Mouse (Mus musculus) lung, postnatal 10 days (tissue): Measurements from ENCODE around the gene Defb29.

Experiments
- DNase-seq: peaks from one replicate; pipeline ENCODE4 v3.0.0; 2021

Gene Defb29

DNA sequence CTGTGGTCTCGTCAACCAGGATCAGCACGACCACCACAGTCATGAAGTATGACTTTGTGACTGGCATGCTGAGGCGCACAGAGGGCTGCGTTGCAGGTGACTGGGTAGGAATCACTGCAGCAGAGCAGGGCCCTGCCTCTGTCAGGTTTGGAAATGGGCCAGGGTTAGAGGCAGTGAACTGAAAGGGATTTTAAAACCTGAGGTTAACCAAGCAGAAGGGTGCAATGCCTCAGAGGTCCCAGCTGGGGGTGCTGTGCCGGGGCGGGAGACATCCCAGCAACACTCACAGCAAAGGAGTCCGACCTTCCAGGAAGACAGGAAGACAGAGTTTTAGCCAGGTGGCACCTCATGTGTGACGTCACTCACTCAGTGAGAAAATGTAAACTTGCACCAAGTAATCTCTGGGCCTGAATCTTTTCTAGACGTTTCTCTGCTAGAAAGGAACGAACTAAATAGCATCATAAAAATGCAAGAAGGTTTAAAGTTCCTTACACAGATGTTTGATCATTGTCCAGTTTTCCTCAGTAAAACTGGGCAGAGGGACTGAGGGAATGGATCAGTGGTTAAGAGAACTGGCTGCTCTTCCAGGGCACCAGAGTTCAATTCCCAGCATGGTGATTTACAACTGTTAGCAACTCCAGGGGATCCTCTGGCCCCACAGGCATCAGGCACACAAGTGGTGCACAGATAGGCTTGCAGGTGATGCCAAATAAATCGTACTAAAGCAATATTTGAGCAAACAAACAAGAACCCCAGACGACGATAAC, at the start of gene Defb29:
Gene Defb29, minus strand, starts transcription at position 155 of the 767 bp plus-strand sequence.
- no peak for DNase-seq

DNA sequence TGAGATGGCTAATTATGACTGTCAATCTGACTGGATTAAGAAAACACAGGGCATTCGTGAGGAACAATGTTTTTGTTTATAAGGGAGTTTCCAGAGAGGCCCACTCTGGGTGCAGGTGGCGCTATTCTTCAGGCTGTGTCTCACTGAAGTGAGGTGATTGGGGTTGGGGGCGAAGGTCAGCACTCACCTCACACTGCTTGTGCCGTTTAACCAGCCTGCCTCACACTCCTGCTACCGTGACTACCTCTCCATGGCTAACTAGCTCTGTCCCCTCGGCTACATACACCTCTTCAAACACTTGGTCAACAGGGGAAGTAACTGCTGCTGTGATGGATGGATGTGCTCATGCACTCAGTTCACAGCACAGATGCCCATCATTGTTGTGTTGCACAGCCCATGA, 49.1 kb upstream of the Defb29 start:
- DNase-seq = no peak

DNA sequence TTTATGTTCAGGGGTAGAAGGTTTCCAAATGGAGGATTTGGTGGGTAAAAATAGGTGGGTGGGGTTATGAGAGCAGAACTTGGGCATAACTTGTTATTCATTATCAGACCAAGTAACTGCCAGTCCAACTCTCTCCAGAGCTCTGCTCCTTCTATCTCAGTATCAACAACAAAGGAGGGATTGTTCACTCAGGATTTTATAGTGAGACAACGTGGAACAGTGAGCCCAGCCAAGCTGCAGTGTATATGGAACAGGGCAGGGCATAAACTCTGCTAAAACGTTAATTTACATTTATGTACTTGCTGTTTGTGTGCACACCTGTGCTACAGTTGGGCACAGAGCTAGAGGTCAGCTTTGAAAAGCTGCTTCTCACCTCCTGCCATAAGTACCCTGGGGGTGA, 48.6 kb upstream of the Defb29 start:
- DNase-seq = no peak

DNA sequence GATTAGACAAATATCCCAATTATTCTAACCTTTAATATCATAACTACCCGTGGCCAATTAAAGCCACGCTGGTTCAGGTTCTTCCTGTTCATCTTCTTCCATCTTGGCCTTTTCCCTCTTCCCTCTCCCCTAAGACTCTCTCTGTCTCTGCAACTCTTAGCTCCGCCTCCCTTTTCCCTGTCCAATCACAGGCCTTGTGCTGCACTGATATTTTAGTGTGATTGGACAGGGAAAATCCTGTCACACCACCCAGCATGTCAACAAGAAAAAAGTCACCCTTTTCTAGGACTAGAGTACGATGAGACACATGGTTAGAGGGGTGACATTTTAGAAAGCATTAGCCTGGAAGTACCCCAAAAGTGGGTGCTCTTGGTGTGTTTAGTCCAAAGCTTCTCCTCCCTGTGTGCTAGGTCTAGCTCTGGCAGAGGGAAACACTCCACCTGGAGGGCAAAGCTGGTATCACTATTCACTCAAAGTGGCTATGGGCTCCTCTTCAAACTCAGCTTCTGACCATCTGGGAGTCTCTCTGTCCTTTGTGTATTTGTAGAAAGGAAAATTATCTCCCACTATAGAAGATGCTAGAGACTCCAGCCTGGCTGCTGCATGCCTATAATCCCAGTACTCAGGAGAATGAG, 47.1 kb upstream of the Defb29 start:
- no peak for DNase-seq

DNA sequence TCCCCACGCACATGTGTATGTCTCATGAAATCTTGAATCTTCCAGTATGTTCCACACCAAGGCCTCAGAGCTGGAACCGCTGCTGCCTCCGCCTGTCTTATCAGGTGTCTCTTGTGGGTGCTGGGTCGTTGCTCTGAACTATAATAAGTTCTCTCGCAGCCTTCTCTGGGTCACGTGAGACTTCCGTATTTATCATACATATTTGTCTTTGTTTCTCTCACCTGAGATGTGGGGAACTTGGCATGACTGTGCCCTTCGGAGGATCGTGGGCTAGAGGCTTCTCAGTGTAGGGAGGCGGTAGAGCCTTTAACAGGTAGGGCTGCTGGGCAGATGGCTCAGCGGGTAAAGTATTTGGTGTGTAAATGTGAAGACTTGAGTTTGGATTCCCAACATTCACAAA, 40.7 kb upstream of the Defb29 start:
- no peak for DNase-seq

DNA sequence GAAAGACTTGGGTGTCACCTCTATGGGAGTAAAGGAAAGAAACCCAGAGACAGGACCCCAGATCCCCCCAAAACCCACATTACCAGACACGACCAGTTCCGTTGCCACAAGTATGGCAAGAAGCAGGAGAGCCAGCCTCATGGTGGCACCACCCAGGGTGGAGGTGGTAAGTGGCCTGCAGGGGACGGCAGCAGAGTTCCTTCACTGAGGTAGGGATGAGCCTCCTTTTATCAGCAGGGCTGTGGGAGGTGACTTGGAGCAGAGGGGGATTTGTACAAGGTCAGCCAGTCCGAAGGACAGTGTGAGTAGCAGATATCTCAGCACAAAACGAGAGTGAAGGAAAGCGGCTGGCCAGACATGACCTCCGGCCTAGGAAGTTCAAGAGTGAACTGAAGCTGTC, 40.2 kb upstream of the Defb29 start, which contains the start of gene Defb19:
Gene Defb19, minus strand, starts transcription at position 206 of the 400 bp plus-strand sequence.
- DNase-seq = no peak

DNA sequence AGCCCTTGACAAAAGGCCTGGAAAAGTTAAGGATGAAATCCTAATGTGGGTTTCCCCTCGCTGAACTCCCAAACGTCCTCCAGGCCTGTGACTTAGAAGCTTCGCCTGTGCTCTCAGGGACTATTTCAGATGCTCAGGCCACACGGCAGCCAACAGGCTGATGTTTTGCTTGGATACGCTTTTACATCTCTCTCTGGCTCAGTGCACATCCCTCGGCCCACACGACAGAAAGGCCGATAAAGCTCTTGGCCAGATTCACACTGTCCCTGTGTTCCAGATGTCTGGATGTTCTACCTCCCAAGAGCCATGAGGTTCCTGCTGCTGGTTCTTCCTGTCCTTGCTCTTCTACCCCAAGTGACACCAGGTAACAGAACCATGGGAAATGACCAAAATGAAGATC, 33.6 kb upstream of the Defb29 start:
- DNase-seq = no peak

DNA sequence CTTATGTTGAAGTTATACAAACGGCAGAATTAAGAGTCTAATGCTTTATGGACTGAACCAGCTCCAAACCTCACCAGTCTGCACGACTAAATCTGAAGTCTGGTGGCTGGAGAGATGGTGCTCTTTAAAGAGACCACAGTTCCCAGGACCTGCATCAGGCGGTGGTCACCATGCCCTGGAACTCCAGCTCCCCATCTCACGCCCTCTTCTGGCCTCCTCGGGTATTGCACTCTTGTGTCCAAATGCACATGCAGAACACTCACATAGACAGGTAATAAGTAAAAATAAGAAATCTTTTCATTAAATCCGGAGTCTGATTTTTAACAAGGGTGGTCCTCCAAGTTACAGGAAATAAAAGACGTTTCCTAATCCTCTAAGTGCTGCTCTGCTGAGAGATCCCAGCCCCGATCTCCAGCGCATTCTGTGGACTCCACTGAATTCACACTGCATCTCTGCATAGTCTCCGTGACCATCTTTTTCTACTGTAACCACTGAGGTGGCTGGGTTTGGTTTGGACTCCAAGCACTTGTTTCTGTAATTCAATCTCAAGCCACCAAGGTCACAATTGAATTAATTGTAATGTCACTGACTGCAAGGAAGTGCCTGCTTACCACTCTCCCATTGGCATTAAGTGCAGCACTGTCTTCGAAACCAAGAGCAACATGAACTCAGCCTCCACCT, 32.4 kb upstream of the Defb29 start, which contains the start of gene Defb21:
Gene Defb21, plus strand, starts transcription at position 631 of the 681 bp plus-strand sequence.
- peak; percentile 11 for DNase-seq

DNA sequence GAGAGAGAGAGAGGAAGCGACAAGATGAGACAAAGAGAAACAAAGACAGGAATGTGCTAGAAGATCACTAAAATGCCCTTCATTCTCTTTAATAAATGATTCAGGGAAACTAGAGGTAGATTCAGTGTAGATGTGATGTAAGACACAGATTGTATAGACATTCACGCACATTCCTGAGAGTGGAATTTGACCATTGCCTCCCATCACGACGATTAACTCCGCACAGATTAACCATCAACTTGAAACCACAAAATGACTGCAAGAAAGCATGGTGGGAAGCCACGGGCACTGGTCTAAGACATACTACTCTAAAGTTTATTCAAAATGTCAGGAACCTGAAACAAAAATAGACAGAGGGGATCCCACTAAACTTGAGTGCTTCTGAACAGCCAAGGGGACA, 30.4 kb upstream of the Defb29 start:
- DNase-seq = no peak

DNA sequence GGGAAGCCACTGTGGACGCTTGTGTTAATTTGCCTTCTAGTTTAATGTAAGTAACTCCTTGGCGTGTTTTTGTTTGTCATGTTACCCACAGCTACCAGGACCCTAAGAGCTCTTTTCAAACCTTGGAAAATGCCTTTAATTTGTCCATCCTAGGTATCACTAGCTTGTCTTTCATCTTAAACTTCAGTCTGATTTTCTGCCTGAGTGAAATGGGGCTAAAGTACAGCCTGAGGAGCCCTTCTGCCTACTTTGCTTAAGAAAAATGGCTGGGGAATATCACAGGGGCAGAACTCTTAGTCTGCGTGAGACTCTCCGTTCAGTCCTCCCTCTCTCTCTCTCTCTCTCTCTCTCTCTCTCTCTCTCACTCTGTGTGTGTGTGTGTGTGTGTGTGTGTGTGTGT, 30.0 kb upstream of the Defb29 start:
- no peak for DNase-seq

DNA sequence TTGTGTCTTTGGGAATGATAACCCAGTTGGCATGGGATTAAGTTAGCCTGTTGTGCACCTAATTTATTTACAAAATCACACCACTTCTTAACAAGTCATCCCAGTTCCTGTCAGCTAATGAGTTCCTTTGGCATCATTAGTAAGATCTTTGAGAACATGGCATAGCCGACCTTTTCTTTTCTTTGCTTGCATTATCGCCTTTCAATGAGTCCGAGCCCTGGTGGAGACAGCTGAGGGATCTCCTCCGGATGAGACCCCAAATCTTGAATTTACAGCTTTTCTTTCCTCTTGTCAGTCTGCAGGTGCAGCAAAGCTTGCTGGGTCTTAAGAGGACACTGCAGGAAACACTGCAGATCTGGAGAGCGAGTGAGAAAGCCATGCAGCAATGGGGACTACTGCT, 29.1 kb upstream of the Defb29 start, which contains the start of gene Gm17416:
Gene Gm17416, plus strand, starts transcription at position 301 of the 400 bp plus-strand sequence.
- no peak for DNase-seq

DNA sequence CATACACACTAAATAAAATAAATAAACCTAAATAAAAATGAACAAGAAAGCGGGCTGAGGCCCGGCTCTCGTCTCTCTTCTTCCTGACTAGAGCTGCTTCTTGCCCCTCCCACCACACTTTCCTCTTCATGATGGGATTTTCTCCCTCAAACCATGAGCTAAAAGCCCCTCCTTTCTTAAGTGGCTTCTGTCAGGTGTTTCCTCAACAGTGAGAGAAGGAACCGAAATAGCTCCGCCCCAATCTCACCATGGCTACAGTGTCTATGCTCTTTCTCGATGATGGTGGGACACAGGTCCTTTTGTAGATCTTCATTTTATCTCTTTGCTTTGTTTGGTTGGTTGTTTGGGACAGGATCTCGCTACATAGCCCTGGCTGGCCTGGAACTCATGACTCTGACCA, 16.8 kb upstream of the Defb29 start:
- DNase-seq = no peak

DNA sequence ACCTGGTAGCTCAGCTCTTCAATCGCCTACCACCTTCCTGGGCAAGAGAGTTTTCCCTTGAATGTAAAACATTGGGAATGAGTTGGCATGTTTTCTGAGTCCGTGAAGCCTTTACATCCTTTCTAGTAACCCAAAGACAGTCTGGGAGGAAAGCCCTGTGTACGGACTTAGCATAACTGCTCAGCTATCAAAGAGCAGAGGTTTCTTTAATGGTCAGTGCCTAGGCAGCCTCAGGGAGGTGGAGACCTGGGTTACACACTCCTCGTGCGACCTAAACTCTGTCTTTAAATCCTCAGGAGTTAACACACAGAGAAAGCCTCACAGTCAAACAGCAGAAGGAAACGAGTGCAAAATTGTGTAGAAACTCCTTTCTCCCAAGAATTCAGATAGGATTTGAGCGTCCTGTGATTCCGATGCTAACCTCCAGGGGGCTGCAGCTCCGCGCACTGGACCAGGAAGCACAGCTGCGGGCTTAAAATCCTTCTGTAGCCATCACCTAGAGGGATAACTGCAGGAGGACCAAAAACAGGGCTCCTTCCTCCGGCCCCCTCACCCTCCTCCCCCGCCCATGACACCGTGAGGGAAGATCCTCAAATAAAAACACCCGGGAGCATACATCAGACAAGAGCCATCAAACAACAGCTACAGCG, 14.0 kb upstream of the Defb29 start:
- DNase-seq = peak; percentile 71

DNA sequence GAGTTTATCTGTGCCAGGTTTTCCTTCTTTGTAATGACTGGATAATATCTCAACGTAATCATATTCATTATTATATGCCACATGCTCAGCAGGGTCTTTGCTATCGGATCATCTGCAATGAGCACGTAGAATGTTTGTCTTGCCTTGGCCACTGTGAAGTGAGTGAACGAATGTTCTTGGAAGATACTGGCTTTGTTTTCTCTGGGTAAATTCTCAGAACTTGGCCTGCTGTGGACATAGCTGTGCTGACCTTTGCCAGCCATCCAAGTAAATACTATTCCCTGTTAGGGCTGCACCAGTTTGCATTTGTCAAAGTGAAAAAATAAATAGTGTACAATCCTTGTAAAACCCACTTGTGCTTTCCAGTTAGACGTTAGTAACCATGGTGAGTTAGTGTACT, 8.2 kb upstream of the Defb29 start:
- DNase-seq = no peak

DNA sequence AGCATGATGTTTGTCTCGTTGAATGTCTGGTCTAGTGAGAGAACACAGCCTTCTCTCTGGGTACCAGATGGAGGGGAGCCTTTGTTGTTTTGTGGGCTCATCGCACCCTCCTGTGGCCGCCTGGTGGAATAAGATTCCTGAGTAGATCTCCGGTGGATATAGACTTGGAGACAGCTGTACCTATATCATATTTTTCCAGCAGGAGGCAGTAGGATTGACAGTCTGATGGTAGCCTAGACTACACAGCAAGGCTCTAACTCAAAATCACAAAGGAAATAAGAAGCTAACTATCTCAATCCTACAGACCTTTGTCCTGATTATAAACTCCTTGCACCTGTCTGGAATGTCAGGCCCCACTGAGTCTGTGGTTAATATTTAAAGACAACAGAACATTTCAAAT, 4.8 kb upstream of the Defb29 start:
- peak; percentile 68 for DNase-seq

DNA sequence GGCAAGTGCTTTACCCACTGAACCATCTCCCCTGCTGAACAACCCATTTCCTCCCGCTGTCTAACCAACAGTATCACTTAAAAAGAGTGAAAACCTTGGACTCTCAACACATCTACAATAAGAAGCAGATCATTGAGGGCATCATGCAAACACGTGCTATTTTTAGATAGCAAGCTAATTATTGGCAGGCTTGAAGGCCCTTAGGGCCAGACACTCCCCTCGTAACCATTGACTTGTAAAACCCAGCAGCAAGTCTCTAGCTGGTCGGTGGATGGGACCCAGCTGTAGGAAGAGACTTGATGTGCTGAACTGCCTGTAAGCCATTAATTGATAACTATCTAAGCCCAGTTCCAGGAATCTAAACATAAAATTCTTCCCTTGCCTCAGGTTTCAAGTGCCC, 3.6 kb upstream of the Defb29 start:
- peak; percentile 5 for DNase-seq

DNA sequence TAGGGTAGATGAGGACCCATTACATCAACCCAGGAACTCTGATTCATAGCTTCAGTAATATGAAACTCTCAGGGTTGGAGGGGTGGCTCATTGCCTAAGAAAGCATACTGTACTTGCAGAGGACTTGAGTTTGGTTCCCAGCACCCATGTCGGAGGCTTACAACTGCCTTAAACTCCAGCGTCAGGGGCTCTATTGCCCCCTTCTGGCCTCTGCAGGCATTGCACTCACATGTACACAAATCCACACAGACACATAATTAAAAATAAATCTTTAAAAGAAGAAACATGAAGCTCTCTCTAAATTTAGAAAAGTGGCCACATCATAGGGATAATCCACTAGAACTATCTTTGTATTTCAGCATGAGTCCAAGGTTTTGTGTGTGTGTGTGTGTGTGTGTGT, 3.0 kb upstream of the Defb29 start:
- no peak for DNase-seq

DNA sequence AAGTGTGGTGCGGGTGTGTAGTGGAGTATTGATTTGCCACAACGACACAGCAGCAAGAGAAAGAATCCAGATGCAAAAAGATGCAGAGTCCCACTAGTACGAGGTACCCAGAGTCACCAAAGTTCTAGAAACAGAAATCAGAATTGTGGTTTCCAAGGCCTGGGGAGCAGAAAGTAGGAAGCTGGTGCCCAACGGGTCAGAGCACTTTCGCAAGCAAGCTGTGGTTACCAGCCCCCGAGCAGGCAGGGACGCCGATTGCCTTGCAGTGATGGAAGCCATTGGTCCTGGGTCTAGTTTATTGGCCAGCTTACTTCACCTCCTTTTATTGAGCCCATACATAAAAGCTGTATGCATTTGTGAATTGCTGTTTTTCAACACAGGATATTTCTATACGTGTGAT, 2.1 kb upstream of the Defb29 start:
- no peak for DNase-seq

DNA sequence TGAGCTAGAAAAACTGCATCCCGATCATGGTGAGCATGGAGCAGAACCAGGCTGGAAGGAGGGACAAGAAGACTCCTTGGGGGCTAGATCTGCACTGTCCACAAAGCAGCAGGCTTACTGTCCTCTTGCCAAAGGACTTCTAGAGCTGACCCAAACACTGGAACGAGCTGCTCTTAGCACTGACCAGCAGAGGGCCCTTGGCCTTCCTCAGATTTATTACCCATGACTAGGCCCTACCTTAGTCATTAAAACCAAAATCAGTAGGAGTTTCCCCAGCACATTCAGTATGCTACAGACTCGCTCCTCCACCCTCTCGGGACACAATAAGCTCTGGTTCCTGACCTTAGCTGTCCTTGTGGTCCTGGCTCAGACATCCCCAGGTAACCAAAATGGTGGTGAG, 21.9 kb downstream of the Defb29 start, which contains the start of gene Defb28:
Gene Defb28, plus strand, starts transcription at position 275 of the 400 bp plus-strand sequence.
- no peak for DNase-seq

DNA sequence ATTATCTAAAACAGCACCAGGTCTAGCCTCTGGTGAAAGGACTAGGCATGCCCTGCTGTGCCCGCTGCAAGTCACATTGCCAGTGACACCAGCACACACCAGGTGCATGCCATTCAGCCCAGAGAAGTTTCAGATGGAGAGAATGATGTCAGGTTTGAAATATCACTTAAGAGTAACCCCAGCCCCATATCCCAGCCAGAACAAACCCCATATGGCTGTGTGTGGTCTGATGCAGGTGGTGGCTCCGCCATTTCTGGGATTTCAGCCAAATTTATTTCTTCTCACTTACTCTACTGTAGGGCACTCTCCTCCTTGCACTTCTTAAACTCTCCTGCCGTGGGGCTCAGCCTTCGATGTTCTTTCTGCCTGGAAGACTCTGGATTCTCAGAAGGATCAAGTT, 23.8 kb downstream of the Defb29 start:
- DNase-seq = no peak

DNA sequence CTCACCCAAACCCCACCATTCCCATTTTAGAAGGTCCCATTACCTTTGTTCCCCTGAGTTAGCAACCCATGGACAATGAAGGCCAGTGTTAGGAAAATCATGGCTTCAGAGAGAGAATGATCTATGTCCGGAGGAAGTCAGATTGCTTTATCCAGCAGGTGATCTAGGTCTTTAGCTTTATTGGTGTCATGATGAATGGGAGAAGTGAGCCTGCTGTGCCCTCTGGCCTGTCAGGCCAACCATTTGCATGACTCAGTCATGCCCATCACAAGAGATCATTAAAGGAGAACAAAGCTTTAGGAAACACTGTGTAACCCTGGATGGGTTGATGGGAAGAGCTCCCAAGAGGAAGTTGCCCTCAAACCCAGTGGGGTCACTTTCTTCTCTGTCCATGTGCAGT, 28.3 kb downstream of the Defb29 start, which contains the start of gene Defb26:
Gene Defb26, minus strand, starts transcription at position 101 of the 400 bp plus-strand sequence.
- no peak for DNase-seq

DNA sequence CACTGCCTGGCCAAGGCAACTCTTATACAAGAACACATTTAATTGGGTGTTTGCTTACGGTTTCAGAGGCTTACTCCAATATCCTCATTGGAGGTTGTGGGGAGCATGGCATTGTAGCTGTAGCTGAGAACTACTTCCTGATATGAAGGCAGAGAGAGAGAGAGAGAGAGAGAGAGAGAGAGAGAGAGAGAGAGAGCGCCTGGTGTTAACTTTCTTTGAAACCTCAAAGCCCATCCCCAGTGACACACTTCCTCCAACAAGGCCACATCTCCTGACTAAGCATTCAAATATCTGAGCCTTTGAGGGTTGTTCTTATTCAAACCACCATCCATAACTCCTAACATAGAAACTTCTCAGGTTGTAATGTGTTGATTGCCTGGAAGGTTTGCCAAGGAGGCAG, 35.9 kb downstream of the Defb29 start:
- no peak for DNase-seq

DNA sequence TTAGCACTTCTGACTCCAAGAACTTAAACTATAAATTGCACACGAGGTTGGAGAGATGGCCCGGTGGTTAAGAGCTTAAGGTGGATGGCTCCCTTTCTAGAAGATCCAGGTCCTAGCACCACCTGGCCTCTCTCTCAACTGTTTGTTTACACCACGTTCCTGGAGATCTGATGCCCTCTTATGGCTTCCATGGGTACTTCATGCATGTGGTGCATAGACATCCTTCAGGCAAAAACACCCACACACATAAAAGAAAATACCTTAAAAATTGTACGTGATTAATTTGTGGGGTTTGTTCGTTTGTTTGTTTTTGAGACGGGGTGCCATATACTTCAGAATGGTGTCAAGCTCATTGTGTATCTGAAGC, 39.1 kb downstream of the Defb29 start:
- DNase-seq = no peak
